Mouse (Mus musculus) left cerebral cortex, postnatal 25 days (tissue): ENCODE data around the gene Elmo1. TPM values are rescaled to one million over a fixed set of nuclear protein-coding genes. Genes with fewer than 3 reads are reported as not detected.

ENCODE experiments used
- DNase-seq, 2 experiments: peaks; one replicate each; pipeline ENCODE4 v3.0.0; 2022; ENCODE audit warnings: low spot score in 2 of 2, mixed read lengths in 1 of 2
- intact Hi-C: fragments of 180-260 bp; cut with DNase I; formaldehyde crosslinking; loops from one replicate; pipeline ENCODE4 v1.15.1; 2025
- total RNA-seq, 2 experiments: library from RNA; stranded (reverse); gene quantifications; 2 replicates each; pipeline ENCODE4 v1.2.3; 2021

Gene Elmo1
- total RNA-seq, 2 experiments from 2014 or later = 58.4 to 67.7 TPM

DNA sequence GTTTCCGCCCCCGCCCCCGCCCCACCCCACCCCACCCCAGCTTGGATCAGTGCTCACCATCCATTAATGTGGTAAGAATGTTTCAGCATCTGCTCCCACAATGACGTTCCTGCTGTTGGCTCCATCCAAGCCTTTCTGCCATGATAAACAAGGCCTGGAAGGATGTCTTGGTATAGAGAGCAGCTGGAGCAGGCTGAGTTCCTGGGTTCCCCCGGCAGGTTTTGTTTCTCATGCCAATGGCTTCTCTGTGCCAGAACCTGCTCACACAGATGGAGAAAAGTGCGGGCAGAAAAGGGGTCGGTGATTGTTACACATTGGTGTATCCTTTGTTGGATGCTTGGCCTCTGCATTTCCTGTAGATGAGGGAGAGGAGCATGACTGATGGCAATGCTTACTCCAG is 240.6 kb downstream of the Elmo1 start:
- intact Hi-C loops = no loop called here
- DNase-seq = no peak

DNA sequence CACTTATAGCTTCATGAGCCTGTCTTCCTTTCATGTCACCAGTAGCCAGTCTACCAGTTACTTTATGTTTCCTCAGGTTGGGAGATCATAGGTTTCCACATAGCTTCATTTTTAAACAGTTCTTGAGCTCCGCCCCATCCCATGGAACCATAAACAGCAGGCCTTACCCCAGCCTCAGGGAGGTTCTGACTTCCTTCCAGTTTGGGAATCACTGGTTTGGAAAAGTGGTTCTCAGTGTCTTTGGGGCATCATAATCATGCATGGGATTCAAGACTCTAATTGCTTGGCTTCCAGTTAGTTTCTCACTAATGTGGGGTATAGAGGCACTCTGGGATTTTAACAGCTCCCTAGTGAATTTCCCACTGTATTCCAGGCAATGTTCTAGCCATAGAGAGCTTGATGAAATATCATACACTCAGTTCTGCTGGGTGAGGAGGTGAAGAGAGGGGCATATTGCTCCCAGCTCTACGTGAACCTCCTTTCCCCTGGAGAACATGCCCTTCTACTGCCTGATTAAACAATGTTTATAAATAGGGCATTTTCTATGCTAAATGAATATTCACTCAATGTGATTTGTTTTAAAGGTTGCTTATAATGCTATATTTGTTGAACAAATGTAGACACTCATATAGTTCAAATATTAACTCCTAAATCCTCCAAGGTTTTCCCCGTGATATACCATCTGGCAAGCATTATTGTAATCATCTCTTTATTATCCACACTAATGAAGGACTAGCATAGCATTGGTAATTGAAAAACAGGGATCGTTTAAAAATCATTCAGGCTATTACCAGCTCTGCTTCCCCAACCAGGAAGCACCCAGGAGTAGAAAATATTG is 244.9 kb downstream of the Elmo1 start:
- DNase-seq = no peak

DNA sequence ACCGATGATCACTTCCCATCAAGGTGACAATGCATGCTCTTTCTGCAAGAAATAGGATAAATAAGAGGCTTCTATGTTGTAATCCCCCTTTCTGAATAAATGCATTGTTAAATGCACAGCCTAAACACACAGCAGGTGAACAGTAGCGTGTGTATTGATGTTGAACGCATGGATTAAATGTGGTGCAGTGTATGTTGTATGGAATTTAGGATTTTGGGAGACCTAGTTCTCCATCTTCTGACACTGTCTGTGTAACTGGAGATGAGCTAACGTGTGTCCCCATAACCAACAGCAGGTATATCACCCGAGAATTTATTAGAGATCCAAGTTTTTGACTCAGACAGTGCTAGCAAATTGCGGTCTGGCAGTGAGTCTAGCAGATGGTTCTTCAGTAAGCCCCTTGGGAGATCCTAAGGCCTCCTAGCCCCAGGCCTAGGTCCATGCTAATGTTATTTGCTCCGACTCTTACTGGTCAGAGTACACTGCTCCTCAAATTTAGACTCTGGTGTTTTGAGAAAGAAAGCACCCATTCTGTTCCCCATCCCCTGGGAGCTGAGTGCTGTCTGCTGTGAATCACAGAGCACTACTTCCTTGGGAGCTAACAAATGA is 245.6 kb downstream of the Elmo1 start:
- intact Hi-C loops = no loop called here
- DNase-seq = no peak

More for the DNA sequence above, 244.9 kb downstream of the Elmo1 start:
- intact Hi-C loops = no loop called here

DNA sequence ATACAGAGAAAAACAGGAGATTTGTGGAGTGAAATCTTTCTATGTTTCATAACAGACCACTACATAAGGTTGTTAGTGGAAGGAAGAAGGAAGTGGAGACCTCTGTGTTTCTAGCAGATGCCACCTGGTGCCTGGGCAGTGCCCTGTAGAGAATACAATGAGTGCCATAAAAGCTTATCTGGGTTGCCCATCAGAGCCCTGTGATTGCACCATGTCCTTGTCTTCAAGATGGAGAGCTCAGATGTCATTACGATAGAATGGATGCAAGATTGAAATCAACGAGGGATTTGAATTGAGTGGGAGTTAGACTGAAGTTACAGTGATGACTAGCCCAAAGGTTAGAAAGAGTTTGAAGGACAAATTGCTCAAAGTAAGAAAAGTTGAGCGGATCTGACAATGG is 252.5 kb downstream of the Elmo1 start:
- DNase-seq = no peak

DNA sequence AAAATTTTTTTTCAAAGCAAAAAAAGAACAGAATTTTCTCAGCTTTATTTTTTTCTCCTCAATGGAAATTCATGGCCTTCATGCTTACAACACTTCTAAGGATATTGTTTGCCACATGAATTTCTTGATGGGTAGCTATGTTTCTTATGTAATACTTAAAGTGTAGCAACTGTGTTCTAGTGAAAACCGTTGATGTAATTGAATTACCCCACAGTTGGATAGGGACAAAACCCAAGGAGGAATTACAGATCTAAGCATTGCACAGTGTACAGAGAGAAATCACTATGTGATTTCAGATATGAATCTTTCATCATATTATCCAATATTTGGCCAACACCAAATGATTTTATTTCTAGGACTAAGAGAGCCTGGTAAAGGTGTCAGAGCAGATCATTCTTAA is 259.4 kb downstream of the Elmo1 start:
- intact Hi-C loops = no loop called here
- no peak for DNase-seq

More for the DNA sequence above, 252.5 kb downstream of the Elmo1 start:
- intact Hi-C loops = no loop called here

DNA sequence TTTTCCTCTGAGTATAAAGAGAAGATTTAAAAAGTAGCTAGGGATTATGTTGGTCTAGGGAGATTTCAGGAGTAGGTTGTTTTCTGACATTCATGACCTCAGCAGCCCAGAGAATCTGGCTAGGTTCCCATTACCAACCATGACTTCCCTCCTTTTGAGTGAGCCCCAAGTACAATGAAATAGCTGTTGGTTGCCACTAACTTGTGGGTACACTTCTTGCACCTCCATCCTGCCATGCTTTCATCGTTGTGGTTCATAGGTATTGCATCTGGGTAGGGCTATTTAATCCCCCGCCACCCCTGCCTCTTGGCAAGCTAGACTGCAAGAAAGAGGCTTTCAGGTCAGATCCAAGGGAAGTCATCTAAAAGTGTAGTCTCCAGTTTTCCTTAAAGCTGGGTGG is 262.2 kb downstream of the Elmo1 start:
- no peak for DNase-seq
- intact Hi-C loops = no loop called here

DNA sequence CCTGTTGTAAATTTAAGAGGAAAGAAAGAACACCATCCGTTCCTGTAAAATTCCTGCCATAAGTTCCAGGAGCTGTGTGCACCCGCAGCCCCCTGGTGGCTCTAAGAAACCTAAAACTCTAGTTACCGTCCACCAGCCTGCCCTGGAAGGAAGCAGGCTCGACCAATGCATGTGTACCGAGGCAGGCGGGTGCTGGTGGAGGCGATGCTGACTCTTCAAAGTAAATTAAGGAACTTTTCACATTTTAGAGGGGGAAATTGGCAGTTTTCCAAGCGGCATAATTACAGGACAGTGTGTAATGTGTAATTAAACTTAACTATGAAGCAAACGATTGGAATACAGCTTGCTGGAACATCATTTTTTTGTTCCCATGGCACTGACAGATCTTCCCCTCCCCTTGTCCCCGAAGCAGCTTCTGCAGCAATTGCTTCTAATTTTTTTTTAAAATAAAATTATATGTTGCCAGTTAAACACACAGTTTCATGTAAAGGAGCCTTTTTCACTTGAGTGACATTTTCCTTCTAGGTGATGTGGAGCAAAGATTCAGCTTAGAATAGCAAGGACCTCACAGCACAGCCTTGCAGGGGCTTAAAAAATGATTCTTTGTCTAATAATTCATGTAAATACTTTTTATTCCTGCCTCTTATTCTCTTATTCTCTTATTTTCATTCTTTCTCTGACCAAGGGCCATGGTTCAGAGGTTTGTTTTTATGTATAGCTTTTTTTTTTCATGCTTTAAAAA is 263.6 kb downstream of the Elmo1 start:
- DNase-seq = peak; percentile 37 to 43
- intact Hi-C loops = no loop called here

DNA sequence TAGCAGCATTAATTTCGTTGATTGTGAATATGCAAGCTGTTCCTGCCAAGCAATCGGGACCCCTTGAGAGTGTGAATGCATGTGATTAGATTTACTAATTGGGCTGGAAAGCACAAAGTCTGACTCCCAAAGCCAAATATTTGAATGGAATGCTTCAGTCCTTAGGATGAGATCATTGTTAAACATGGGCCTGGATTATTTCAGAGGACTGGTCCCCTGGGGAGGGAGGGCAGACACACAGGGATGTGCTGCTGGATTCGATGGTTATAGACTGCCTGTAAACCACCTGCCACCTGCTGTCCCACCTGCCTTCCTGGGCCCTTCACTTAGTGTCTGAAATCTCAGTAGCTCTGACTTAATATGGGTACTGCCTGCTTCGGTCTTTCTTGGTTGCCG is 264.2 kb downstream of the Elmo1 start:
- intact Hi-C loops = no loop called here
- no peak for DNase-seq

DNA sequence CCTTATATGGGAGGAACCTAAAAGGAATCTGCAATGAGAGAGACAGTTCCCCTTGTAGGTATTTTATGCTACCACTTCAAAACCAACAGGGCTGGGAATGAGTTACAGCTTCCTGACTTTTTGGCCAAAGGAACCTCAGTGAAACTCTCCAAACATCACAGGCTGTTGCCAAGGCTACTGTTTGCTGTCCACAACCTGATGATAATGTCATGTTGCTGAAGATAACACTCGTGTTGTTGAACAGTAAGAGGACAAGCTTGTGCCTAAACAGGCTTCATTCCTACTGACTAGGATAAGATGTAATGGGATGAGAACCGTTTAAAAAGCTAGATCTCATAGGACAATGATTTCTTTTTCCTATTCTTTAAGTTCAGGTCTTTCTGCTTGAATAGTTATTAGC is 272.1 kb downstream of the Elmo1 start:
- no peak for DNase-seq
- intact Hi-C loops = no loop called here

DNA sequence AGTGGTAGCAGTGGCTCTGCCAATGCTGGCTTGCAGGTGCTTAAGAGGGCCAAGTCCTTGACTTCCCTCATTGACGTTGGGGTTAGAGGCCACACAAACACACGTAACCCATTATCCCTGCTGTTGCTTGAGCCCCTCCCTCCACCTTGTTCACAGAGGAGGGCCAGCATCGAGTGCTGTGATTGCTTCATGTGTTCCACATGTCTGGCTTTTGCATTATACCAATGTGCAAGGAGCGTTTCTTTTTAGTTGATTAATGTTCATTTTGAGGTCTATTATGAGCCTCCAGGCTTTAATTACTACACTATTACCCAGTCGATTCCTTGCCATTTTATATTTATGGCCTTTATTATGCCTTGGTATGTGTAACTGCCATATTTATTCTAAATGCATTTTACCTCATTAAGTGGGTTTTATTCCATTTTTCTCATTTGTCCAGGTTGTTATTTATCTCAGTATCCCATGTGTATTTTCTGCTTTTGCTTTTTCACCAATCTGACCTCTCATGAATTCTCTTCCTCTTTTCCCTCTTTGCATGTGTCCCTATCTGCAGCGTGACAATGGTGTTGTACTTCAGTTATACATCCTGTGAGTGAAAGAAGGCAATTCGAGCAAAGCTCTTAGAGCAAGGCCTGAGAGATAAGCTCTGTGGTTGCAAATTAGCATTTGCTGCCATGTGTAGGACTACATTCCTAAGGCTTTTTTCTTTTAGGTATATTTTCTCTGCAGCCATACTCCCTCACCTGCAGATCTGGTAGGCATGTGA is 275.6 kb downstream of the Elmo1 start:
- intact Hi-C loops = no loop called here
- no peak for DNase-seq

DNA sequence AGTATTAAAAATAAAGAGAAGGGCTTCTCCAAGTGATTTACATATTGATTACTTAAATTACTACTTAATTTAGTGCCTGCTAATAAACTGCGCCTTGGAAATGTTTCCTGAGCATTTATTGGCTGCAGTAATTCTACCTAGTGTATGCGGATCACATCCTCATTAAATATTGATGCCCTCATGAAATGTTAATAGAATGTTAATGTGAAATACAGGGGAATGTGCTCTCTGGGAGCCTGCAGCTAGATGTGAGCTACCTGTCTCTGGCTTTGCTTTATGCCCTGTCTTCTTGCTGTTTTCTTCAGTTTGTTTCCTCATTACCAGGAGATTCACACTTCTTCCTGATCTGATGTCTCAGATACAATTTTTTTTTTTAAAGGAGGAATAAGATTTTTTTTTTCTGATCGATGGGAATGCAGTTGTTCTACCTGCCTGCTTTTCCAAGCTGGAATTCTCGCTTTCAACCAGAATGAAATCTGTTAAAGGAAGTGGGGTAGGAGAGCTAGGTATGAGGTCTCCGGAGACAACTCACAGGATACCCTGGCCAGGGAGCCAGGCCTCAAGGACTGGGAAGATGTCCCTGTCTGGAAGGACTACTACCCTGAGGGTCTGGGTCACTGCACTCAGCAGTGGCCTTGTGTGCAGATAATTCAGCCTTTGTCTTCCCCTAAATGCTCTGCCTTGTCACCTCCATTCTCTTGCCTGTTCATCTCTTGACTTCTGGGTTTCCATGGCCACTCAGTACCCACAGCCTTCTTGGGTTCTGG is 279.8 kb downstream of the Elmo1 start:
- intact Hi-C loops = no loop called here
- no peak for DNase-seq

DNA sequence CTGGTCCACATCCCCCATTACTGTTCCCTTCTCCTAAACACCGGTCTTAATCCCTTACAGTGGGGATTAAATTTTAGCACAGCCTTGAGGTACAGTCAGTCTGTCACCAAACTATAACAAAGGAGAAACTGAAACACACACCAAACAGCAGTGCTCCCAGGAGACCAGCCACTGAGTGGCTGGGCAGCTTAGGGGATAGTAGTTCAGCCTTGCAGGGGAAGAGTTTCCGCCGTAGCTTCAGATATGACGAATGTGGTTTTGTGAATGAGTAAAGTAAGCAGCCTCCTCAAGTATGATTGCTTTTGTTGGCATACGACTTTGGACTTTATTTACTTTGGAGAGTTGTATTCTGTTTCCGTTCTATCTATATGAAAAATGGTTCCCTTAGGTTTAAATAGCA is 281.1 kb downstream of the Elmo1 start:
- intact Hi-C loops = no loop called here
- no peak for DNase-seq

DNA sequence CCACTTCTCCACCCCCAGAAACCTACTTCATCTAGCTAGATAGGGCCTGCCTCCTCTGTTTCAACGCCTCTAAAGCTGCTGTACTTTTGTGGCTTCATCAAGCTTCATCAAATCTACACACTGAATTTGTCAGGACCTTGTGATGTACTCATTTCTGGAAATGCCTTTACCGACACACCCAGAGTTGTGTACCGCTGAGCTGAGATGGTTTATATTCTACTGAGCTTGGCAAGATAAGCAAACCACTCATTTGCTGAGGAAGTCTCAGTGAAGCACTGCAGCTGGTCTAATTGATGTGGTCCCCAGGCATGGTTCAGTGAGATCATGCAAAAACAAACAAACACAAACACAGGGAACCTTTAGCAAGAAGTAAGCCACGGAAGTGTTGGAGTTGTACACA is 281.9 kb downstream of the Elmo1 start:
- DNase-seq = no peak
- intact Hi-C loops = no loop called here

DNA sequence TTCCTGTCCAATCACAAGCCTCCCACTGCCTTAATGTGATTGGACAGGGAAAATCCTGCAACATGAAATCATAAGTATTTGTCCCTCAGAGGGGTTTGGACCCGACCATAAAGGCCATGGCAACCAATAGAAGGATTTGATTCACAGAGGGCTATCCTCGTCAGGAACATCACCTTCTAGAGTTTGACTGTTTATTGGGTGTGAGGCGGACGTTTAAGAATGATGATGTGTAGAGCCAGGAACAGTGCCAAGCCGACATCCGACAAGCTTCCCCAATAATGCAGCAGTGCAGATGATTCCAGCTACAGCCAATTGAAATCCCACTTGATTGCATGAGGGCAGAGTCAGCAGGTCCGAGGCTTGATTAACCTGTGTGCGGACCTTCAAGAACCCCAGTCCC is 288.5 kb downstream of the Elmo1 start:
- DNase-seq = no peak
- intact Hi-C loops = no loop called here

DNA sequence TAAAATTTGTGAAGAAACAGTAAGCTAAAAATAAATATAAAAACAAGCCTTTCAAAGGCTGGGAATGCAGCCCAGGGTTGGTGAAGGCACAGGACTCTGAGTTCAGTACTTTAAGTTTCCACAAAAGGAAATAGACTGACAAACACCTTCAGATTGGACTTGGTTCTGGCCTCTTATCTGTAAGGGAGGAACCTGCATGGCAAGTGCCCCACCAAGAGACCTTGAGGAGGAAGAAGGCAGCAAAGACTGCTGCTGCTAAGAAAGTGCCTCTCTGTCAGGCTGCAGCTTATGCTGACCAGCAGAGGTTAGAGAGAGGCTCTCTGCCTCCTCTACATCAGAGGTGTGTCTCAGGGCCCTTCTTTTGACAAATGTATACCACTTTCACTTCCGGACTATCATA is 293.5 kb downstream of the Elmo1 start:
- intact Hi-C loops = no loop called here
- DNase-seq = no peak

DNA sequence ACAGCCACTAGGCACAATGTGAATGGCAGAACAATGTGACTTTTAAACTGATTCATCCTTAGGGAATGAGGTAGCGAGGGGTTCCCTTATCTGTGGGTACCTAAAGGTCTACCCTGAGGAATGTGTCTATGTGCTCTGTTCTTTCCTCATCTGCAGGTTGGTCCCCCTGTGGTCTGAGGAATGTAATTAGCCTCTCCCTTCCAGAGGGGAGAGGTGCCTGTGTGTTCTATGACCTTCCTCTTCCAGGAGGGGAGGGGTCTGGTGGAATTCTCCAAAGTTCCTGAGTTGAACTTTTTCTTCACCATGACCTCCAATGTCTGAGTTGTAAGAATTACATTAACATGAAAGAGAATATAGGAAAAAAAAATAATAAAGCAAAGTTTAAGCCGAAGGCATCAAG is 294.4 kb downstream of the Elmo1 start:
- intact Hi-C loops = no loop called here
- DNase-seq = no peak

DNA sequence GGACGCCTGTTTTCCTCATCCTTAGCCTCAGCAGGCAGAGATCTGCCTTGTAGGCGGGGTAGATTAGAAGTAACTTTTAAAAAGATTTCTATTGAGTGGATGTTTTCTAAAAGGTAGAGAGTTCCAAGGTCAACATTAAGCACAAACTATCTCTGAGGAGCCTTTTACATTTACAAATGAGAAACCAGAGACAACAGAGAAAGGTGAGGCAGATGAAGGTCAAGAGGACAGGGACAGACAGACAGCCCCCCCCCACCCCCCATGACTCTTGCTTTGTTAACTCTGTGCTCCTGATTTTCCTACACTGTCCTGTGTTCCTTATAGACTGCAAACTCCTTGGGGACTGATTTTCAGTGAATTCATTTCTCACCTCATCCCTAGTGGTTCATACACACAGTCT is 295.0 kb downstream of the Elmo1 start:
- DNase-seq = no peak
- intact Hi-C loops = no loop called here

DNA sequence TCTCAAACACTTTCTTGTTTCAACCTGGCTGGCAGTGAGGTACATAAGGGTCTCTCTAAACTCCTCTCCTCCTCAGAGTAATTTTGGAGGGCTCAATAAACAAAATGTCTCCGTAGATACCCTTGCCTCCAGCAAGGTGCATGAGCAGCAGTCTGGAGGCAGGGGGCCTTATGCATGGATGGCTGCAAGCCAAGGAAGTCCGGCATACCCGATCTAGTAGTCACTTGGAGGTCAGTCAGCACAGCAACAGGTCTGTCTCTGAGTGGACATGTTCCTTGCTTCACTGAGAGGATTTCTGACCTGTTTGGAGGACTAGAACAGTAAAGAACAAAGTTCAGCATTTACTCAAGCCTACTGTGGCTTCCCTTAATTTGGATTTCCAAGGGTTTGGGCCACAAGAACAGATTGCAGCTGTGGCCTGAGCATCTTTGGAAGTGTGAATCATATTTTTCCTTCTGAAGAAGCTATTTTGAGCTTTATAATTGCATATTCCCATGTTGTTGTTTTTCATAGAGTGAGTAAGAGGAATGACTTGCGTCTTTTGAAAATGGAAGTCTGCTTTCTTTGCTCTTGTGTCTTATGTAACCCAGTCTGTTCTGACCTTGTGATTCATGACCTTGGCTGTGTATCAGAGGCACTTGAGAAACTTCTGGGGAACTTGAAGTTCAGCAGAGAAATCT is 296.2 kb downstream of the Elmo1 start:
- DNase-seq = peak in 1 of 2 experiments; percentile 22
- intact Hi-C loops = no loop called here
